Mouse (Mus musculus) G1E (cell line): ENCODE data around the gene Lmf1.

Experiments
- CTCF ChIP-seq: IDR thresholded peaks from 2 replicates; pipeline ENCODE4 v1.5.1; 2012; ENCODE audit warnings: low read depth, low read length, inconsistent platforms, mixed read lengths
- GATA2 ChIP-seq: IDR thresholded peaks from 2 replicates; pipeline ENCODE4 v1.6.1; 2012; ENCODE audit warnings: low read depth, low read length, inconsistent platforms, borderline replicate concordance

DNA sequence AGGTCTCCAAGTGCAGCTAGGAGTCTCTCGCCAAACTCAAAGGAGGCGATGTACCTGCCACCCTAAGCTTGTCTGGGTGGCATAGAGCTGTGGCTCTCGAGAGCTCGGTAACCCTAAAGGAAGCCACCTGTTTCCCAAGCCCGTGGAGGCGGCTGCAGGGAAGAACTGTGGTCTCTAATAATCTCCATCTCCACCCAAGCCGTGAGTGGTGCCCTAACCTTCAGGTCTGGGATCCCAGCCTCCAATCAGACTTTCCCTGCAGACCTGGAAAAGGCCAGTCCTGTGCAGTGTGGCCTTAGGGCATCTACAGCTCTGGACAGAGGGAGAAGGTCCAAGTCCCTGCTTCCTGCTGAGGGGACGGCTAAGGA lies 7.4 kb upstream of the Lmf1 start:
- TF ChIP-seq CTCF, result no peak
- no peak for TF ChIP-seq GATA2
